Mouse (Mus musculus) midbrain, embryonic 10.5 days (tissue): ENCODE measurements around the gene Cad. TPM values are rescaled to one million over a fixed set of nuclear protein-coding genes. Genes with fewer than 3 reads are reported as not detected.
"Not testable (repeated sequence)": the region's sequence is repeated elsewhere in the genome, so short reads cannot be mapped to it uniquely, and the experiment has no call there.

Experiments
- DNase-seq: peaks from one replicate; pipeline ENCODE4 v3.0.0-alpha.2; 2017; ENCODE audit warnings: low spot score
- H3K27ac ChIP-seq: fragments of 300-500 bp; sonication (generic); replicated peaks from 2 replicates; pipeline ENCODE4 v1.5.1; 2016; ENCODE audit warnings: mild to moderate bottlenecking
- H3K27me3 ChIP-seq: fragments of 300-500 bp; sonication (generic); 2 replicates; pipeline ENCODE4 v1.6.1; 2016; ENCODE audit warnings: low read depth, mild to moderate bottlenecking; ENCODE audit not compliant: poor library complexity, severe bottlenecking
- H3K36me3 ChIP-seq: fragments of 300-500 bp; sonication (generic); 2 replicates; pipeline ENCODE4 v1.6.1; 2016; ENCODE audit warnings: mild to moderate bottlenecking, moderate library complexity
- H3K4me1 ChIP-seq: fragments of 300-500 bp; sonication (generic); 2 replicates; pipeline ENCODE4 v1.6.1; 2016
- H3K4me3 ChIP-seq: fragments of 300-500 bp; sonication (generic); 2 replicates; pipeline ENCODE4 v1.5.1; 2016; ENCODE audit warnings: mild to moderate bottlenecking, moderate library complexity
- H3K9me3 ChIP-seq: fragments of 300-500 bp; sonication (generic); replicated peaks from 2 replicates; pipeline ENCODE4 v1.6.1; 2016; ENCODE audit warnings: mild to moderate bottlenecking
- whole genome bisulfite sequencing: fragments of 180-500 bp; shearing (Covaris S2); methylation state at CpG from one replicate; pipeline ENCODE4 v1.1.7; 2016; 5-methylcytosine and 5-hydroxymethylcytosine counted together
- polyA plus RNA-seq: library from polyadenylated mRNA; unstranded; fragments of >200 nt; fragmentation: Nextera tagmentation; extraction: Ambion mirVana; gene quantifications from 2 replicates; pipeline ENCODE4 v1.2.1, GENCODE M21; 2016

Gene Cad
- 52.4 and 53.3 TPM in 2 replicates for polyA plus RNA-seq

GRCm38 (mm10) chr5:31054261-31055215 lies at the start of gene Cad:
TSS of gene Cad (plus strand) at chr5:31054780.
- peak within 1 kb of the TSS; percentile 79 for H3K4me3 ChIP-seq
- H3K4me1 ChIP-seq = peaks cover 30% of the 10 kb centered on the region

GRCm38 (mm10) chr5:31012737-31013136 lies 41.8 kb upstream of the Cad start:
- Histone ChIP-seq H3K27ac (no peak overlapping the region), H3K4me3 (no peak overlapping the region), H3K27me3 (no peaks in the 10 kb centered on the region), H3K4me1 (no peaks in the 10 kb centered on the region; the same call in 1 of the 2 replicates), H3K36me3 (no peaks in the 10 kb centered on the region), H3K9me3 (no peaks in the 10 kb centered on the region)
- WGBS = 71% methylated on average over 3 of the region's 3 CpGs
- DNase-seq = no peak

More at GRCm38 (mm10) chr5:31054261-31055215, at the start of gene Cad:
- Histone ChIP-seq H3K27me3 (no peaks in the 10 kb centered on the region), H3K27ac (peak within 1 kb of the TSS; percentile 95), H3K36me3 (peaks cover 43% of the 10 kb centered on the region), H3K9me3 (no peaks in the 10 kb centered on the region)
- WGBS = under 1% methylated on average over 64 of the region's 64 CpGs
- DNase-seq = peak; percentile 96

- H3K36me3 ChIP-seq = no peaks in the 10 kb centered on the region
- H3K4me3 ChIP-seq = no peak overlapping the region
- no peak for DNase-seq
- H3K4me1 ChIP-seq = no peaks in the 10 kb centered on the region; the same call in 1 of the 2 replicates
- no peaks in the 10 kb centered on the region for H3K9me3 ChIP-seq
- 79% methylated on average over 2 of the region's 2 CpGs for WGBS
- H3K27ac ChIP-seq = no peak overlapping the region
- no peaks in the 10 kb centered on the region for H3K27me3 ChIP-seq
Observed at GRCm38 (mm10) chr5:31015913-31016312, 38.7 kb upstream of the Cad start.

- DNase-seq, H3K27me3 ChIP-seq, H3K9me3 ChIP-seq, H3K4me3 ChIP-seq, H3K36me3 ChIP-seq, H3K27ac ChIP-seq: not testable (repeated sequence)
- H3K4me1 ChIP-seq = peaks cover 19% of the 10 kb centered on the region
- 76% methylated on average over 5 of the region's 5 CpGs for WGBS
Observed at GRCm38 (mm10) chr5:31021790-31022189, 32.8 kb upstream of the Cad start.

GRCm38 (mm10) chr5:31022690-31023089 lies 31.9 kb upstream of the Cad start:
- no peaks in the 10 kb centered on the region for H3K27me3 ChIP-seq
- DNase-seq = no peak
- no peaks in the 10 kb centered on the region for H3K9me3 ChIP-seq
- H3K4me3 ChIP-seq = no peak overlapping the region
- WGBS = 29% methylated on average over 1 of the region's 1 CpGs
- peak overlapping the region; percentile 57 for H3K27ac ChIP-seq
- no peaks in the 10 kb centered on the region for H3K36me3 ChIP-seq
- peaks cover 19% of the 10 kb centered on the region for H3K4me1 ChIP-seq

GRCm38 (mm10) chr5:31023254-31023653 lies 31.3 kb upstream of the Cad start:
- H3K27me3 ChIP-seq = no peaks in the 10 kb centered on the region
- peak; percentile 22 for DNase-seq
- H3K4me3 ChIP-seq = no peak overlapping the region
- H3K36me3 ChIP-seq = no peaks in the 10 kb centered on the region
- peaks cover 19% of the 10 kb centered on the region for H3K4me1 ChIP-seq
- WGBS = 10% methylated on average over 3 of the region's 4 CpGs
- no peaks in the 10 kb centered on the region for H3K9me3 ChIP-seq
- H3K27ac ChIP-seq = peak overlapping the region; percentile 73; the same call in 1 of the 2 replicates

- peaks cover 19% of the 10 kb centered on the region for H3K4me1 ChIP-seq
- H3K4me3 ChIP-seq = no peak overlapping the region
- no peak for DNase-seq
- no peaks in the 10 kb centered on the region for H3K27me3 ChIP-seq
- H3K27ac ChIP-seq = no peak overlapping the region
- no peaks in the 10 kb centered on the region for H3K9me3 ChIP-seq
- no peaks in the 10 kb centered on the region for H3K36me3 ChIP-seq
Observed at GRCm38 (mm10) chr5:31024641-31025040, 29.9 kb upstream of the Cad start.

- Histone ChIP-seq H3K4me1 (no peaks in the 10 kb centered on the region), H3K27ac (no peak overlapping the region), H3K27me3 (no peaks in the 10 kb centered on the region), H3K4me3 (no peak overlapping the region), H3K36me3 (no peaks in the 10 kb centered on the region), H3K9me3 (no peaks in the 10 kb centered on the region)
- DNase-seq = no peak
- 92% methylated on average over 4 of the region's 4 CpGs for WGBS
Observed at GRCm38 (mm10) chr5:31030926-31031325, 23.7 kb upstream of the Cad start.

- Histone ChIP-seq H3K27ac (no peak overlapping the region), H3K4me1 (no peaks in the 10 kb centered on the region), H3K4me3 (no peak overlapping the region), H3K9me3 (no peaks in the 10 kb centered on the region), H3K27me3 (no peaks in the 10 kb centered on the region), H3K36me3 (peaks cover 1% of the 10 kb centered on the region; the same call in 1 of the 2 replicates)
- no peak for DNase-seq
- 90% methylated on average over 8 of the region's 8 CpGs for WGBS
Observed at GRCm38 (mm10) chr5:31031508-31031907, 23.1 kb upstream of the Cad start.

GRCm38 (mm10) chr5:31034669-31035068 lies 19.9 kb upstream of the Cad start:
- no peak overlapping the region for H3K4me3 ChIP-seq
- H3K9me3 ChIP-seq = no peaks in the 10 kb centered on the region
- WGBS = 91% methylated on average over 6 of the region's 6 CpGs

GRCm38 (mm10) chr5:31036556-31036955 lies 18.0 kb upstream of the Cad start:
- 91% methylated on average over 11 of the region's 11 CpGs for WGBS

More at GRCm38 (mm10) chr5:31034669-31035068, 19.9 kb upstream of the Cad start:
- H3K36me3 ChIP-seq = peaks cover 25% of the 10 kb centered on the region
- no peak overlapping the region for H3K27ac ChIP-seq
- H3K4me1 ChIP-seq = no peaks in the 10 kb centered on the region
- H3K27me3 ChIP-seq = no peaks in the 10 kb centered on the region
- no peak for DNase-seq

GRCm38 (mm10) chr5:31038171-31038845 lies 16.3 kb upstream of the Cad start:
- Histone ChIP-seq H3K4me3 (no peak overlapping the region), H3K27ac (no peak overlapping the region), H3K9me3 (no peaks in the 10 kb centered on the region), H3K4me1 (no peaks in the 10 kb centered on the region), H3K27me3 (no peaks in the 10 kb centered on the region), H3K36me3 (peaks cover 59% of the 10 kb centered on the region)
- DNase-seq = no peak
- WGBS = 92% methylated on average over 7 of the region's 7 CpGs

More at GRCm38 (mm10) chr5:31036556-31036955, 18.0 kb upstream of the Cad start:
- H3K4me3 ChIP-seq, H3K27ac ChIP-seq, H3K4me1 ChIP-seq, DNase-seq, H3K27me3 ChIP-seq, H3K9me3 ChIP-seq: not testable (repeated sequence)
- peaks cover 42% of the 10 kb centered on the region for H3K36me3 ChIP-seq
